Mouse (Mus musculus): ENCODE data around the gene Ptgdr. TPM values are rescaled to one million over a fixed set of nuclear protein-coding genes. Genes with fewer than 3 reads are reported as not detected.
"Not testable (repeated sequence)": the region's sequence is repeated elsewhere in the genome, so short reads cannot be mapped to it uniquely, and the experiment has no call there.

Ptgdr gene
- total RNA-seq, 2 experiments from 2014 or later, result 0.54 to 0.66 TPM

DNA sequence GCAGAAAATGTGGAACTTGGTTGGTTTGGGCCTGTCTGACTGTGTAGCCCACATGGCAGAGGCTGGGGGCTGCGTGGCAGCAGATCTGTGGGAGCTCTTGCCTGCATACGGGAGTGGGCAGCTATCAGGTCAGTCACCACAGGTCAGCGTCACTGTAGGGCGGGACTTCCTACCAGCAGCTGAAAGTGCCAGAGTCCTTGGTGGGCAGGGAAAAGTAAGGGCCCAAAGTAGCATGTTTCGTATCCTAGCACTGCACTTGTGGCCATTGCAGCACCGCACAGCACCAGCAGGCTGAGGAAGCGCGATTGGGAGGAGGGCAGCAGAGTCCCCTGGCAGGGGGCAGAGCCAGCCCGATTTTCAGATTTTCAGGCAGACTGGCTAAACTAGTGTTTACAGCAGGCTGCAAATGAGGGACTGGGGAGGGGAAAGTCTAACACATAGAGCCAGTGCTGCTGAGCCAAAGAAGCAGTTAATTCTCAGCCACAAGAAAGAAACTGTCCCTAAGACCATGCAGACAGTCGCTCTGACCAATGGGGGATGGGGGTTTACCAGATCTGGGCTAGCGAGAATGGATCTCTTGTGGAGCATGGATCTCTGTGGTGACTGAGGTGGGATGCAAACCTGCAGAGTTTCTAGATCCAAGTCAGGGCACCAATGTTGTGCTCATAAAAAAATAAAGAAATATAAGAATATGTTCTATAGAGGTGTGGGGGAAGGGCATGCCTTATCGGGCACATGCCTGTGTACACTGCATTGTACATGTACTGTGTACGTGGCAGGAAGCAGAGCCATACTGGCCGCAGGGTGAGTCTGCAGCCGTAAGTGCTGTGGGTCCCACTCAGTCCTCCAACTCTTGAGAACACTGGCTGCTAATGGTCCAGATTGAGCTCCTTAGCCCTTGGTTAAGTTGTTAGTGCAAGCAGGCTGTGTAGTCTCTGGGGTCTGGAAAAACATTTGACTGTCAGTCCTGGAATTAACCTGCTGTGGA, 15.1 kb downstream of the Ptgdr start:
- Histone ChIP-seq H3K4me3 (no peak overlapping the region), H3K27ac (no peak overlapping the region)
- 0 out of 2 replicates have a peak, but pooled peaks have one; percentile 5 for TF ChIP-seq CTCF (conservative IDR thresholded peaks at IDR 0.05)
- DNase-seq (ENCODE audit: low spot score in 2 of 2), result no peak

DNA sequence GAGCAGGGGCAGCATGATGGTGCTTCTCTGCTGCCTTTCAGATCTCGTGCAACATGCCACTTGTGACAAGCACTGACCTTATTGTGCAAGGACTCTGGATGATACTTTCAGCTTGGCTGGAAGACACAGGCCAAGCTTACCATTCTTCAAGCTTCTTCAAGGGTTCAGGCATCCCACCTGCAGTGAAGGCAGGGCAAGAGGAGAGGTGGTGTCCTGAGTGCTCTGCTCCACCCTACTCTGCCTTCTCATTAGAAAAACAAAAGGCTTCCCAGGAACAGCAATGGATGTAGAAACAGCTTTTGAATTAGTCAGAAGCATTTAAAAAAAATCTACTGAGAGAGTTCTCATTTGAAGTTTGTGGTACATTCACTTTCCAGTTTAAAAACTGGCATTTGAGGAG, 20.5 kb downstream of the Ptgdr start:
- no peak for DNase-seq (ENCODE audit: low spot score in 2 of 2)
- H3K27ac ChIP-seq, result no peak overlapping the region
- no peak for TF ChIP-seq CTCF (conservative IDR thresholded peaks at IDR 0.05)
- no peak overlapping the region for H3K4me3 ChIP-seq

DNA sequence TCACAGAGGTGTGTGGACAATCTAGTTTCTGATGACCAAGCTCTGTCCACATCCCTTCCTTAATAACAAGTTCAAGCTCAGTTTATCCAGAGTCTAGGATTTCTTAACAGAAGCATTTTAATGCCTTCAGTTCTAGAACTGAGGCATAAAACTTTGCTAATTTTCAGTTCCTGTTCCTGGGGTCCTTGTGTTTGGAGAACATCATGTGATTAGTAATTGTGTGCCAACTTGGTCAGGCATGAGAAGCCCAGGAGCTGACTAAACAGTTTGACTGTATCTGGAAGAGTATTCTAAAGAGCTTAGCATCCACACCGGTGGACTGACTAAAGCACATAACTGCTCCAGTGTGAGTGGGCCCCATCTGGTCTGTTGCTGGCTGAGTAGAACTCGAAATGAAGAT, 24.0 kb downstream of the Ptgdr start:
- TF ChIP-seq CTCF (conservative IDR thresholded peaks at IDR 0.05), result no peak
- H3K4me3 ChIP-seq, result no peak overlapping the region
- no peak for DNase-seq (ENCODE audit: low spot score in 2 of 2)
- H3K27ac ChIP-seq, result no peak overlapping the region

DNA sequence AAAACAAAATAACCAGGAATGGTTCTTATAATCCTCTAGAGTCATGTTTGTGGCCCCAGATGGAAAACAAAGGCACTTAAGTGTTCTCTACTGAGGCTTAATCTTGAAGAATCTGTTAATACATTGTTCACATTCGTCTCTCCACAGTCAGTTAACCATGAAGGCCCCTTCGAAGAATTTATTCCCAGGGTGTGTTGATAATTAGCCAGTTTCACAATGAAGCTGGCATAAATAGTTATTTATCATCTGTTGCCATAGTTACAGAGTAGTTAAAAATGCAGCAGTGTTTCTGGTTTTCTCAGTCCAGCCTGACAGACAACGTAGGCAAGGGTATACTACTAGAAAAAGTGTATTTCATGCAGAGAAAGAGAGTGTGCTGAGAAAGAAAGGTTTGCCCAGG, 25.0 kb downstream of the Ptgdr start:
- H3K27ac ChIP-seq; H3K4me3 ChIP-seq; DNase-seq (ENCODE audit: low spot score in 2 of 2): not testable (repeated sequence)

DNA sequence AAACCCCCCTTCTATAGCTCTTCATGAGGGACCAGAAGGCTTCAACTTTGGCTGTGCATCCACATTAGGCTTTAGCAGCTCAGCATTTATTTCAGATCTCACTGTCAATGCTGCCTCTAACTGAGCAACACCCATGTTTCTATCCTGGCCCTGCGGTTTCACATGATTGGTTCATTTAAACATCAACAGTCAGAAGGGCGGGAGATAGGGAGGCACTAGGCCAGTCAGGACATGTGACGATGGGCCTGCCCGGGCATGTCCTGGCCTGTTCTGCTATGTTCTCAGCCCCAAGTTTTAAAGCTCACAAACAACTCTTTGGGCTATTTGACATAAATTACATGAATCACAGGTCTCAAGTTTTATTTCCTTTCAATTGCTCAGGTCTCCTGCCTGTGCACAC, 26.1 kb downstream of the Ptgdr start:
- not testable (repeated sequence) for H3K4me3 ChIP-seq; DNase-seq (ENCODE audit: low spot score in 2 of 2); H3K27ac ChIP-seq

DNA sequence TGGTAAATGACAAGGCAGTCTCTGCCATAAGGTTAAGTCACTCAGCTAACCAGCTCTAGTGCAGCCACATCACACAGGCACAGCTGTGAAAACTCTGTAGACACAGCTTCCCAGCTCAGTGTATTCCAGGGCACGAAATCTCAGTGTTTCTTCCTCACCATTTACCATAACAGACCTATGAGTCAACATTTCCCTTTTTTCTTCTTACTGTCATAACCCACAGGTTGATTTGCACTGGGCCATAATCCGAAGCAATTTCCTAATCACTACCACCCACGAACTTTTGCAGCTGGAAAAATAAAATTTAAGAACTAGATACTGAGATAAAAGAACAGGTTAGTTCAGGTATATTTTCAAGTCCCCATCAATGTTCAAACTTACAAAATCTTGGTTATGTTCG, 31.4 kb downstream of the Ptgdr start:
- Histone ChIP-seq H3K27ac (no peak overlapping the region), H3K4me3 (no peak overlapping the region)
- no peak for DNase-seq (ENCODE audit: low spot score in 2 of 2)
- TF ChIP-seq CTCF (conservative IDR thresholded peaks at IDR 0.05), result no peak

DNA sequence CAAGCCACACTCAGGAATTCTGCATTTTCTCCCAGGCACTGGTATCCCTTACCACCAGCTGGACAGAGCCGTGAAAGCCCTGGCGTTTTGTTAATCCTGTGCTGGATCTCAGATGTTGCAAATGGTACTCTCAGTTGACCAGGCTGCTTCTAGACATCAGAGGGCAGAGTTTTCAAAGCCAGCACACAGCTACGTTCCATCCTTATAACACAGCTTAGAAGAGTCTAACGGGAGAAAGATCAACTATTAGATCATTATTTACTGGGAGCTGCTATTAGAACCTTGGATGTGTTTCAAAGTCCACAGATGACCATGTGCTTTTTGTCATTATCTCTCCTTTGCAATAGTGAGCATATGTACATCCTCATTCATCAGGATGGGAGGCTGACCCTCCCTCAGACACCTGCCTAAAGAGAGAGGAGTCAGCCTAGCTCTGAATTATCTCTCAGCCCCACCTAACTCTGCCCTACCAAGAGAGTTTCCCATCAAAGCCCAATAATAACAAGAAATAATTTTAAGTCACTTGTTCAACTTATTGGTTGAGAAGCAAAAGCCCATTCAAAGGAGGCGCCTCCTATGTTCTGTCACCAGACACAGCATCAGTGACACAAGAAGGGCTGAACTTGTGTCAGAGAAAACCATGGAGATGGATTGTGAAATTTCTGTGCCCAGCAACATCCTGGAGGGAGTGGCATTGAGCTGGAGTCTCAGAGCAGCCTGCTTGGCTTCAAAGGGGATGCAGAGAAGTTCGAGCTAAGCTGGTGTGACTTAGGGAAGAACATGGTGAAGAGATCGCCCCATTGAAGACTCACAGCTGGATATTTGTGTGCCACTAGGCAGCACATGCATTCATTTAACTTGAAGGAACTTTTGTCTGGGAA, 37.8 kb downstream of the Ptgdr start:
- TF ChIP-seq CTCF (conservative IDR thresholded peaks at IDR 0.05), result no peak
- Histone ChIP-seq H3K4me3 (no peak overlapping the region), H3K27ac (no peak overlapping the region)
- no peak for DNase-seq (ENCODE audit: low spot score in 2 of 2)

DNA sequence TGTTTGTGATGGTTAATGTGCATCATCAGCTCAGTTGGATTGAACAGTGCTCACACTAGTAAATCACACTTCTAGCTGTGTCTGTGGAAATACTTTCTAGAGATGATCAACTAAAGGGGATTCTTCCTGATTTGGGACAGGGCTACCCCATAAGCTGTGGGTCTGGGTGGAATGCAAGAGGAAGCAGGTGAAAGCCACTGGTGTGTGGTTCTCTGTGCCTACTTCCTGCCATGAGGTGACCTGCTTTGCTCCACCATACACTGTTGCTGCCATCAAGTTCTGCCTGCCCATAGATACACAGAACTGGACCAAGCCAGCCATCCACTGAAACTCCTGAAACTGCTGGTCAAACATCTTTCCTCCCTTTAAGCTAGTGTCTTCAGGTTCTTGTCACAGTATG, 46.0 kb downstream of the Ptgdr start:
- DNase-seq (ENCODE audit: low spot score in 2 of 2); H3K4me3 ChIP-seq; H3K27ac ChIP-seq: not testable (repeated sequence)

Other genes starting within 250 kb of the Ptgdr start
- gene Gm5624, start 231.4 kb downstream of the Ptgdr start, total RNA-seq (2021), result not detected
- not detected for gene Gm8257, start 152.9 kb downstream of the Ptgdr start, total RNA-seq (2021)
- not detected for gene Gm8267, start 109.0 kb downstream of the Ptgdr start, total RNA-seq (2021)
- gene Ptger2, start 128.8 kb upstream of the Ptgdr start, total RNA-seq (2021), result under 1 TPM; 0.13 to 0.37 TPM